ENCODE assay signal across 8 mouse cellular contexts in genomic region chr4:86574939-86575282, GRCm38 (mm10). TPM values are rescaled to one million over a fixed set of nuclear protein-coding genes. Genes with fewer than 3 reads are reported as not detected.
A peak's percentile ranks its signal among the peaks of the same experiment; 100 is the strongest.
DNase-seq lines count a peak whose midpoint lies in the region; ATAC-seq and TF ChIP-seq lines count a peak whose summit lies in the region.

No protein-coding gene starts in this region.

- H3K36me3 ChIP-seq in liver, adult 2 months (ENCODE audit: control insufficient read depth, insufficient read depth, low read length): no peaks in the 10 kb centered on the region
- H3K36me3 ChIP-seq in hindbrain, embryonic 13.5 days: peaks cover 12% of the 10 kb centered on the region
- 0 out of 2 replicates have a peak, but pooled peaks cover 6% of the 10 kb centered on the region for H3K36me3 ChIP-seq in midbrain, embryonic 14.5 days (ENCODE audit: control insufficient read depth, insufficient read depth, low read length)

- peak overlapping the region; percentile 90; the same call in 1 of the 2 replicates for H3K27ac ChIP-seq in liver, adult 2 months (replicated peaks; ENCODE audit: insufficient read depth, low read depth, low read length)
- peak overlapping the region; percentile 91 for H3K27ac ChIP-seq in brown adipose tissue, adult 24 weeks (replicated peaks; ENCODE audit: low read depth, low read length)
- peak overlapping the region; percentile 98 for H3K27ac ChIP-seq in hindbrain, embryonic 13.5 days
- peak overlapping the region; percentile 97 for H3K27ac ChIP-seq in midbrain, embryonic 14.5 days (replicated peaks; ENCODE audit: low read depth, low read length)

- H3K4me1 ChIP-seq in liver, adult 2 months (ENCODE audit: control insufficient read depth, insufficient read depth, low read length): peaks cover 11% of the 10 kb centered on the region
- H3K4me1 ChIP-seq in brown adipose tissue, adult 24 weeks (ENCODE audit: control insufficient read depth, insufficient read depth, insufficient read length, low read length): no peaks in the 10 kb centered on the region
- H3K4me1 ChIP-seq in hindbrain, embryonic 13.5 days (replicated peaks): peaks cover 31% of the 10 kb centered on the region
- peaks cover 22% of the 10 kb centered on the region for H3K4me1 ChIP-seq in midbrain, embryonic 14.5 days (ENCODE audit: control insufficient read depth, insufficient read depth, low read length)

- H3K9ac ChIP-seq in liver, adult 2 months (ENCODE audit: low read depth, low read length): peak overlapping the region; percentile 85; the same call in 1 of the 2 replicates
- peak overlapping the region; percentile 97 for H3K9ac ChIP-seq in hindbrain, embryonic 13.5 days
- peak overlapping the region; percentile 95 for H3K9ac ChIP-seq in midbrain, embryonic 14.5 days (replicated peaks; ENCODE audit: low read length)

- no peaks in the 10 kb centered on the region for H3K27me3 ChIP-seq in liver, adult 2 months (ENCODE audit: control insufficient read depth, insufficient read depth, low read length)
- H3K27me3 ChIP-seq in hindbrain, embryonic 13.5 days: 0 out of 2 replicates have a peak, but pooled peaks cover 3% of the 10 kb centered on the region
- H3K27me3 ChIP-seq in midbrain, embryonic 14.5 days (ENCODE audit: control insufficient read depth, insufficient read depth, low read length): no peaks in the 10 kb centered on the region

- WGBS in liver, adult 2 months: 23% methylated on average over 6 of the region's 6 CpGs
- WGBS in hindbrain, embryonic 13.5 days: 12% methylated on average over 6 of the region's 6 CpGs
- 11% methylated on average over 6 of the region's 6 CpGs for WGBS in midbrain, embryonic 14.5 days

- TF ChIP-seq CTCF in liver, adult 2 months (IDR thresholded peaks at IDR 0.05; ENCODE audit: low read depth, low read length): no peak

- no peaks in the 10 kb centered on the region for H3K9me3 ChIP-seq in hindbrain, embryonic 13.5 days
- no peaks in the 10 kb centered on the region for H3K9me3 ChIP-seq in midbrain, embryonic 14.5 days (ENCODE audit: control insufficient read depth, low read length)

- peak; percentile 50 for ATAC-seq in hindbrain, embryonic 13.5 days (ENCODE audit: low FRiP score)
- ATAC-seq in midbrain, embryonic 14.5 days (ENCODE audit: low FRiP score, low TSS enrichment): peak; percentile 55

- DNase-seq in liver, adult 2 months (ENCODE audit: extremely low read depth, low read depth, low spot score): no peak
- no peak for DNase-seq in liver
- no peak for DNase-seq in midbrain, embryonic 14.5 days
- no peak for DNase-seq in Muller cell, postnatal 12 days (ENCODE audit: inconsistent ontology term)
- no peak for DNase-seq in kidney, postnatal 36 days
- DNase-seq in thymus, postnatal 10 days (ENCODE audit: low spot score in 2 of 2): no peak

- H3K79me2 ChIP-seq in liver, adult 2 months (ENCODE audit: control insufficient read depth, insufficient read depth, low read length): peaks cover 14% of the 10 kb centered on the region; the same call in 1 of the 2 replicates

- H3K4me2 ChIP-seq in hindbrain, embryonic 13.5 days: peak overlapping the region; percentile 97
- H3K4me2 ChIP-seq in midbrain, embryonic 14.5 days (ENCODE audit: low read length): peak overlapping the region; percentile 96

- peak overlapping the region; percentile 83; the same call in 1 of the 2 replicates for H3K4me3 ChIP-seq in liver, adult 2 months (ENCODE audit: insufficient read depth, low read depth, low read length)
- H3K4me3 ChIP-seq in brown adipose tissue, adult 24 weeks (ENCODE audit: insufficient read depth, low read depth, low read length): peak overlapping the region; percentile 78
- peak overlapping the region; percentile 86 for H3K4me3 ChIP-seq in hindbrain, embryonic 13.5 days
- peak overlapping the region; percentile 94 for H3K4me3 ChIP-seq in midbrain, embryonic 14.5 days (replicated peaks; ENCODE audit: low read depth, low read length)

- no peak for TF ChIP-seq POLR2A in liver, adult 2 months (IDR thresholded peaks at IDR 0.05; ENCODE audit: extremely low read depth, insufficient read depth, low read length)

RNA-seq across cellular contexts. Expression of gene Rraga, which starts 0.6 kb away (rescaled TPM):
- total RNA-seq in liver, adult 2 months (2014; rRNA removed): 18.8 and 21.3 TPM in 2 replicates
- polyA plus RNA-seq in liver, adult 2 months (2012; rRNA removed): 20.9 and 22.2 TPM in 2 replicates
- polyA plus RNA-seq in brown adipose tissue, adult 24 weeks (2012; ENCODE audit: insufficient read depth, insufficient read length, missing spikeins): 49.3 and 52.6 TPM in 2 replicates
- polyA plus RNA-seq in hindbrain, embryonic 13.5 days (2015; fragmentation: Nextera tagmentation; extraction: Ambion mirVana): 105 and 106 TPM in 2 replicates
- 159 and 192 TPM in 2 replicates for polyA plus RNA-seq in midbrain, embryonic 14.5 days (2014; fragmentation: Nextera tagmentation; extraction: Ambion mirVana)

RNA-seq across cellular contexts. Expression of gene Saxo1, which starts 16.8 kb away (rescaled TPM):
- not detected in 2 replicates for total RNA-seq in liver, adult 2 months (2014; rRNA removed)
- not detected in 2 replicates for polyA plus RNA-seq in liver, adult 2 months (2012; rRNA removed)
- not detected in 2 replicates for polyA plus RNA-seq in brown adipose tissue, adult 24 weeks (2012; ENCODE audit: insufficient read depth, insufficient read length, missing spikeins)
- polyA plus RNA-seq in hindbrain, embryonic 13.5 days (2015; fragmentation: Nextera tagmentation; extraction: Ambion mirVana): not detected in 2 replicates
- polyA plus RNA-seq in midbrain, embryonic 14.5 days (2014; fragmentation: Nextera tagmentation; extraction: Ambion mirVana): not detected in 2 replicates

RNA-seq across cellular contexts. Expression of gene Haus6, which starts 36.9 kb away (rescaled TPM):
- 2.3 and 2.7 TPM in 2 replicates for total RNA-seq in liver, adult 2 months (2014; rRNA removed)
- 1.1 and 2.1 TPM in 2 replicates for polyA plus RNA-seq in liver, adult 2 months (2012; rRNA removed)
- polyA plus RNA-seq in brown adipose tissue, adult 24 weeks (2012; ENCODE audit: insufficient read depth, insufficient read length, missing spikeins): 2.1 and 3.5 TPM in 2 replicates
- polyA plus RNA-seq in hindbrain, embryonic 13.5 days (2015; fragmentation: Nextera tagmentation; extraction: Ambion mirVana): 7.4 and 9.9 TPM in 2 replicates
- polyA plus RNA-seq in midbrain, embryonic 14.5 days (2014; fragmentation: Nextera tagmentation; extraction: Ambion mirVana): 6.2 and 9.8 TPM in 2 replicates
